Mouse (Mus musculus): ENCODE measurements at regions not wholly inside any gene's neighbourhood (a gene's known extent, or its start where the extent isn't known, plus 50 kb on each side); places are given as distances from the start of the nearest gene placed in this dataset.

DNA sequence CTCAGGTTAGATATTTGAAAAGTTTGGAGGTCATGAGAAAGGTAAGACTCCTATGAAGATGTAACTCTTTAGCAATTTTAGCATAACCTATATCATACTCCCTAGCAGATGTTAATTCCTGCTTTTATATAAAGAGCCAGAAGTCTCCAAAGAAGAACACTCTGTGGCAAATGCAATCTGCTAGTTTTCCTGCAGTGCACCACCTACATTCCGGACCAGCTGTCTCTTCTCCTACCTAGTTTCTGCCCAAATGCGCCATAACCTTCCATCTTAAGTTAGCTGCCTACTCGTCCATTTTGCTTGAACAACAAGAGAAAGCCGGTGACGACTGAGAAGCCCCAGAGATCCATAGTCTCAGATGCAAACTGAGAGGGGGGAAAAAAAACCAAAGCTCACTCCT lies 124.5 kb upstream of the Hmga2 start:
- no peak overlapping the region for H3K4me3 ChIP-seq (ENCODE audit: low read length)
- no peaks in the 10 kb centered on the region for H3K36me3 ChIP-seq (ENCODE audit: insufficient read depth, low read length)
- TF ChIP-seq CTCF (IDR thresholded peaks at IDR 0.05; ENCODE audit: low read depth): no peak
- ATAC-seq (no peak), DNase-seq (ENCODE audit: low spot score) (no peak)
- no peak overlapping the region for H3K4me2 ChIP-seq (ENCODE audit: low read depth, low read length)
- H3K27ac ChIP-seq: no peak overlapping the region
- no peaks in the 10 kb centered on the region for H3K9me3 ChIP-seq (ENCODE audit: low read length)
- H3K27me3 ChIP-seq (ENCODE audit: insufficient read depth, low read length): no peaks in the 10 kb centered on the region
- no peaks in the 10 kb centered on the region for H3K4me1 ChIP-seq (ENCODE audit: insufficient read depth, low read length)
- no peak overlapping the region for H3K9ac ChIP-seq (replicated peaks; ENCODE audit: low read length)
- 90% methylated on average over 5 of the region's 5 CpGs for WGBS

DNA sequence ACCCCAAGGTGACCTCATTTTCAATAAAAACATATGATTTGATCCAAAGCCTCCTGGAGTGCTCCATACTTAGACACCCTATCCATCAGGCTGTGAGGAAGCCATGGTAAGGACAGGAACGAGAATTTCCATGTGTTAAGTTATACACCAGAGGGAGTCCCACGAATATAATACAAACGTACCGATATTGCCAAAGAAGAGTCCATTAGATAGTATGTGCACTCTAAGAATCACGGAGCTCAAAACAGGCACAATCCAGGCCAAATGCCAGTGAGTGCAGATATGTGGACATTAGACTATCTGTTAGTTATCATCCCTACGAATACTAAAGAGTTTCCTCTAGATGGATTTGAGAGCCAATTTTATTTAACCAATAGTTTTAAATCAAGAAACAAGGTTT lies 123.3 kb upstream of the Hmga2 start:
- Histone ChIP-seq H3K4me2 (ENCODE audit: low read depth, low read length) (no peak overlapping the region), H3K9ac (replicated peaks; ENCODE audit: low read length) (no peak overlapping the region), H3K4me1 (ENCODE audit: insufficient read depth, low read length) (no peaks in the 10 kb centered on the region), H3K4me3 (ENCODE audit: low read length) (no peak overlapping the region), H3K9me3 (ENCODE audit: low read length) (no peaks in the 10 kb centered on the region), H3K36me3 (ENCODE audit: insufficient read depth, low read length) (no peaks in the 10 kb centered on the region), H3K27ac (no peak overlapping the region), H3K27me3 (ENCODE audit: insufficient read depth, low read length) (no peaks in the 10 kb centered on the region)
- WGBS: 82% methylated on average over 6 of the region's 6 CpGs
- no peak for TF ChIP-seq CTCF (IDR thresholded peaks at IDR 0.05; ENCODE audit: low read depth)
- DNase-seq (ENCODE audit: low spot score) (no peak), ATAC-seq (no peak)

DNA sequence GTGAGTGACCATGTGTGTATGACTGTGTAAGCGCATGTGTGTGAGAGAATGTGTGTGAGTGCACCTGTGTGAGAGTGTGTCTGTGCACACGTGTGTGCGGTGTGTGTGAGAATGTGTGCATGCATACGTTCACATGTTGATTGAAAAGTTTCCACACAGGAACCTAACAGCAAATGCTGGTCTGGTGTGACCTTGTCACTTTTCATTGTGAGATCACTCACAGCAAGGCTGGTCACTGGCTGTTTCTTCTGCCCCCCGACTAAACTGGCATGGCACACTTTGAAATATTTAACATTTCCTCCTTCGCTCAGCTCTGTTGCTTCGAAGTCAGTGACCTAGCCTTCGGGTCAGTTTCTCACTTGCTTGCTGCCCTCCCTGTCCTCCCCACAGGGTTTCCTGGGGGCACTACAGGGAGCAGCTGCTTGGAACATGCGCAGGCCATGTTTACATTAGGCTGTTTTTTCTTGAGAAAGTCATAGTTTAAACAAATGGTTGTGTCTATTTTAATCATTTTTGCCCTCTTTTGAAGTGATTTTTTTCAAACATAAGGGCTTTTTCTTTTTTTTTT lies 121.1 kb upstream of the Hmga2 start:
- WGBS: 74% methylated on average over 9 of the region's 9 CpGs
- Histone ChIP-seq H3K27me3 (ENCODE audit: insufficient read depth, low read length) (no peaks in the 10 kb centered on the region), H3K4me2 (ENCODE audit: low read depth, low read length) (no peak overlapping the region), H3K27ac (no peak overlapping the region), H3K36me3 (ENCODE audit: insufficient read depth, low read length) (no peaks in the 10 kb centered on the region), H3K4me3 (ENCODE audit: low read length) (no peak overlapping the region), H3K4me1 (ENCODE audit: insufficient read depth, low read length) (no peaks in the 10 kb centered on the region), H3K9ac (replicated peaks; ENCODE audit: low read length) (no peak overlapping the region), H3K9me3 (ENCODE audit: low read length) (peaks cover 2% of the 10 kb centered on the region; the same call in 1 of the 2 replicates)
- no peak for DNase-seq (ENCODE audit: low spot score)
- TF ChIP-seq CTCF (IDR thresholded peaks at IDR 0.05; ENCODE audit: low read depth): no peak
- no peak for ATAC-seq

DNA sequence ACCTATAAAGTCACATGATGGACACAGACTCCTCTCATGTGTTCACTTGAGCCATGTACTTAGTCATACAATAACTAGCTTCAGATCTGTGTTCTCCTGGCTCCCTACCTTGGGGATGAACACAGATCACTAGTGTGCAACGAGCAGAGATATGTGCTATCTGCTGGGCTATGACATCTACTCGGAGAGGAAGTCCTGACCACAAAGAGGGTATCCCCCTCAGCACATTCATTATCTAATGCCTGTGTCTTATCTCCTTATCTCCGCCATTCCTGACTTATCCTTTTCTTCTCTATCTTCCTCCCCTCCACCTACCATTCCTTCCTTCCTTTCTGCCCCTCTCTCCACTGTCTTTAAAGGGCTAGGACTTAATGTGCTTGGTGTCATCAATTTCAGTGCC lies 118.9 kb upstream of the Hmga2 start:
- Histone ChIP-seq H3K4me3 (ENCODE audit: low read length) (no peak overlapping the region), H3K36me3 (ENCODE audit: insufficient read depth, low read length) (no peaks in the 10 kb centered on the region), H3K4me2 (ENCODE audit: low read depth, low read length) (no peak overlapping the region), H3K9ac (replicated peaks; ENCODE audit: low read length) (no peak overlapping the region), H3K4me1 (ENCODE audit: insufficient read depth, low read length) (no peaks in the 10 kb centered on the region), H3K27ac (no peak overlapping the region), H3K9me3 (ENCODE audit: low read length) (peaks cover 2% of the 10 kb centered on the region; the same call in 1 of the 2 replicates), H3K27me3 (ENCODE audit: insufficient read depth, low read length) (no peaks in the 10 kb centered on the region)
- ATAC-seq (no peak), DNase-seq (ENCODE audit: low spot score) (no peak)
- 85% methylated on average over 3 of the region's 3 CpGs for WGBS
- no peak for TF ChIP-seq CTCF (IDR thresholded peaks at IDR 0.05; ENCODE audit: low read depth)

DNA sequence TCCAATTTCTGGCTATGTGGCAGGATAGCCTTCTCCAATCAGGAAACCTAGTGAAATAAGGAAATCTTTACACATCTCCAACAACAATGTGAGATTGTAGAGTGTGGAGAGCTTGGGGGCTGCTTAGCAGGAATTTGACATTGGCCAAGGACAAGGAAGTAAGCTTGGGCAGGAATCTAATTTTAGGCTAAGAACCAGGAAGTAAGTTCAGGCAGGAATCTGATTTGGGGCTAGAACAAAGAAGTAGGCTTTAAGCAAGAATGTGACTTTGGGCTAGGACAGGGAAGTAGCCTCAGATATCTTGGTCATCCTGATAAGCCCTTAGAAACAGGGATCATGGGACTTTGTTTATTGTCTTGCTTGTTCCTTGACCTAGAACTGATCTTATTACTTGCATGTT lies 117.6 kb upstream of the Hmga2 start:
- Histone ChIP-seq H3K4me3 (ENCODE audit: low read length) (no peak overlapping the region), H3K9ac (replicated peaks; ENCODE audit: low read length) (no peak overlapping the region), H3K27ac (no peak overlapping the region), H3K36me3 (ENCODE audit: insufficient read depth, low read length) (no peaks in the 10 kb centered on the region), H3K4me2 (ENCODE audit: low read depth, low read length) (no peak overlapping the region), H3K9me3 (ENCODE audit: low read length) (peaks cover 2% of the 10 kb centered on the region; the same call in 1 of the 2 replicates), H3K27me3 (ENCODE audit: insufficient read depth, low read length) (no peaks in the 10 kb centered on the region), H3K4me1 (ENCODE audit: insufficient read depth, low read length) (no peaks in the 10 kb centered on the region)
- ATAC-seq (no peak), DNase-seq (ENCODE audit: low spot score) (no peak)
- TF ChIP-seq CTCF (IDR thresholded peaks at IDR 0.05; ENCODE audit: low read depth): no peak

DNA sequence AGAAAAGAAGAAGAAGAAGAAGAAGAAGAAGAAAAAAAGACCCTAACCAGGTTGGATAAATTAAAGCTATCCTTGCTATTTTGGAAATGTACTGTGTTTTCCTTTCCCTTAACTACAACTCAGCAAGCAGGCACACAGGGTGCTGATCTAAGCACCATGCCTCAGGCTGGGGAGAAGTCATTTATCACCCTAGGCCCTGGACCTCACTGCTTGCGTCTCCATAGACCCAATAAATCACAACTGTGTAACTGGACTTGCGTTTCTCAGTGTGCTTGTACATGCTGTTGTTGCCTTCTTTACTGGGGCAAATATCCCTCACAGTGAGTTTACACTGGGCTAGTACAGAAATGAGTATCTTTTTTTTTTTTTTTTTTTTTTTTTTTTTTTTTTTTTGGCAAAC lies 113.4 kb upstream of the Hmga2 start:
- no peak for TF ChIP-seq CTCF (IDR thresholded peaks at IDR 0.05; ENCODE audit: low read depth)
- Histone ChIP-seq H3K36me3 (ENCODE audit: insufficient read depth, low read length) (no peaks in the 10 kb centered on the region), H3K27ac (no peak overlapping the region), H3K9me3 (ENCODE audit: low read length) (peaks cover 2% of the 10 kb centered on the region; the same call in 1 of the 2 replicates), H3K9ac (replicated peaks; ENCODE audit: low read length) (no peak overlapping the region), H3K4me2 (ENCODE audit: low read depth, low read length) (no peak overlapping the region), H3K4me1 (ENCODE audit: insufficient read depth, low read length) (no peaks in the 10 kb centered on the region), H3K4me3 (ENCODE audit: low read length) (no peak overlapping the region), H3K27me3 (ENCODE audit: insufficient read depth, low read length) (no peaks in the 10 kb centered on the region; the same call in 1 of the 2 replicates)
- 75% methylated on average over 2 of the region's 2 CpGs for WGBS
- DNase-seq (ENCODE audit: low spot score) (no peak), ATAC-seq (no peak)

DNA sequence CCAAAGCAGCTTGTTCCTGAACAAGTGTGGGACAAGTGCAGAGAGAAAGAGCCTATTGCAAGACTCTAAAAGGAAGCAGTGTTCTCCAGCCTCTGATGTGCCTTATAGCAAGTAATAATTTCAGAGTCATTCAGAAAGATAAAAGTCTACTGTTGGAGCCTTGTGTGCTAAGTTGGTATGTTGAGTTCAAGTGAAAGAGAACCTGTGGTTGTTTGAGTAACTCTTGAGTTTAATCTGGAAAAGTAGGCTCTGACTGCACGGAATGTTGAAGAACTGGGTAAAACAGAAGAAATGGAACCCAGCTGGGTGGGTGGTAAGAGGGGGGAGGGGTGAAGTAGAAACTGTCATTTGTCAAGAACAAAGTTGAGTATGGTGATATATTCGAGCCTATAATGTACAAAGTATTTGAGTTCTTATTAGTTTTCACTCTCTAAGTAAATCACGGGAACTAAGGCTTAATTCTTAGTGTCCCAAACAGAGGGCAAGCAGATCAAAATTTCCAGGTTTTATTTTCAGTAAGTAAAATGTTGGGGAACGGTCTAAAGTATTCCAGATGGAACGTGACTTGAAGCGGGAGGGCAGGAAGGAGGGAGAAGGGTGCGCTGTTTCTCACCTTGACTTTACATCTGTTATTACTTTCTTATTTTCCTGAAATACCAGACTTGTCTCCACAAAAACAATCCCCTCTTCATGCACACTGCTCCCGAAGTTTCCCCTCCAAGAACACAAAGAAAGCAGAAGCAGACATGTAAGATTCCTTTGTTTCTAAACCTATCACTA lies 111.8 kb upstream of the Hmga2 start:
- no peak overlapping the region for H3K27ac ChIP-seq
- H3K36me3 ChIP-seq (ENCODE audit: insufficient read depth, low read length): no peaks in the 10 kb centered on the region

More for the DNA sequence above, 111.8 kb upstream of the Hmga2 start:
- Histone ChIP-seq H3K4me2 (ENCODE audit: low read depth, low read length) (no peak overlapping the region), H3K4me3 (ENCODE audit: low read length) (no peak overlapping the region), H3K9ac (replicated peaks; ENCODE audit: low read length) (no peak overlapping the region), H3K9me3 (ENCODE audit: low read length) (no peaks in the 10 kb centered on the region), H3K27me3 (ENCODE audit: insufficient read depth, low read length) (no peaks in the 10 kb centered on the region; the same call in 1 of the 2 replicates), H3K4me1 (ENCODE audit: insufficient read depth, low read length) (no peaks in the 10 kb centered on the region)
- TF ChIP-seq CTCF (IDR thresholded peaks at IDR 0.05; ENCODE audit: low read depth): no peak
- ATAC-seq (no peak), DNase-seq (ENCODE audit: low spot score) (no peak)
- 84% methylated on average over 8 of the region's 8 CpGs for WGBS

Data from hindbrain, postnatal 0 days (tissue).